Mouse (Mus musculus) MEL (cell line): Measurements from ENCODE around the gene Mbnl1. TPM values are rescaled to one million over a fixed set of nuclear protein-coding genes. Genes with fewer than 3 reads are reported as not detected.

Experiments
- DNase-seq: peaks from one replicate; pipeline ENCODE4 v3.0.0; 2011; ENCODE audit warnings: low read depth, low spot score
- H3K27ac ChIP-seq: 2 replicates; pipeline ENCODE4 v1.5.1; 2012; ENCODE audit warnings: low read depth, mild to moderate bottlenecking, control low read depth, low read length, moderate library complexity; ENCODE audit not compliant: control insufficient read depth
- H3K27me3 ChIP-seq, 2 experiments: fragments of 150-350 bp in 1 of 2; sonication (generic) in 1 of 2; 2 replicates each; pipeline ENCODE4 v1.6.1; 2012; ENCODE audit warnings: low read length in 2 of 2, mild to moderate bottlenecking in 2 of 2, improper control_type of control experiment in 1 of 2, moderate library complexity in 1 of 2; ENCODE audit not compliant: insufficient read depth in 2 of 2, control insufficient read depth in 1 of 2
- H3K36me3 ChIP-seq, 2 experiments: 2 replicates each; pipeline ENCODE4 v1.6.1; 2012 to 2014; ENCODE audit warnings: low read length in 2 of 2, improper control_type of control experiment in 1 of 2, inconsistent platforms in 1 of 2, mild to moderate bottlenecking in 1 of 2; ENCODE audit not compliant: insufficient read depth in 2 of 2, control insufficient read depth in 1 of 2
- H3K4me1 ChIP-seq, 2 experiments: fragments of 150-350 bp in 1 of 2; sonication (generic) in 1 of 2; 2 replicates each; pipeline ENCODE4 v1.6.1; 2012; ENCODE audit warnings: low read length in 2 of 2, improper control_type of control experiment in 1 of 2, mild to moderate bottlenecking in 1 of 2; ENCODE audit not compliant: insufficient read depth in 2 of 2, control insufficient read depth in 1 of 2
- H3K4me3 ChIP-seq, 2 experiments: fragments of 150-350 bp in 1 of 2; sonication (generic) in 1 of 2; 2 replicates each; pipeline ENCODE4 v1.5.1; 2012; ENCODE audit warnings: low read depth in 2 of 2, low read length in 2 of 2, mild to moderate bottlenecking in 2 of 2, moderate library complexity in 2 of 2, control low read depth in 1 of 2, improper control_type of control experiment in 1 of 2; ENCODE audit not compliant: control insufficient read depth in 1 of 2, insufficient read depth in 1 of 2
- H3K79me2 ChIP-seq: 2 replicates; pipeline ENCODE4 v1.6.1; 2012; ENCODE audit warnings: mild to moderate bottlenecking, low read length, moderate library complexity; ENCODE audit not compliant: control insufficient read depth, poor library complexity, insufficient read depth
- H3K9ac ChIP-seq: 2 replicates; pipeline ENCODE4 v1.6.1; 2012; ENCODE audit warnings: low read depth, mild to moderate bottlenecking, control low read depth, low read length, moderate library complexity; ENCODE audit not compliant: control insufficient read depth, poor library complexity, severe bottlenecking
- H3K9me3 ChIP-seq: fragments of 150-350 bp; sonication (generic); replicated peaks from 2 replicates; pipeline ENCODE4 v1.6.1; 2012; ENCODE audit warnings: mild to moderate bottlenecking, low read length, improper control_type of control experiment, moderate library complexity; ENCODE audit not compliant: insufficient read depth
- BHLHE40 ChIP-seq: IDR thresholded peaks from 2 replicates; pipeline ENCODE4 v1.6.1; 2012; ENCODE audit warnings: low read depth, mild to moderate bottlenecking, inconsistent platforms, low read length, improper control_type of control experiment, borderline replicate concordance
- CTCF ChIP-seq, 3 experiments: IDR thresholded peaks in 2 of 3; conservative IDR thresholded peaks in 1 of 3; 2 replicates each; pipeline ENCODE4 v1.5.1; 2011 to 2012; ENCODE audit warnings: low read length in 3 of 3, low read depth in 2 of 3, mild to moderate bottlenecking in 2 of 3, improper control_type of control experiment in 1 of 3, inconsistent platforms in 1 of 3, mixed read lengths in 1 of 3, moderate library complexity in 1 of 3; ENCODE audit not compliant: control insufficient read depth in 1 of 3, insufficient read depth in 1 of 3, poor library complexity in 1 of 3, severe bottlenecking in 1 of 3
- E2F4 ChIP-seq: IDR thresholded peaks from 2 replicates; pipeline ENCODE4 v1.6.1; 2011; ENCODE audit warnings: low read depth, low read length, improper control_type of control experiment, borderline replicate concordance
- EP300 ChIP-seq, 2 experiments: IDR thresholded peaks; 2 replicates each; pipeline ENCODE4 v1.6.1; 2011; ENCODE audit warnings: improper control_type of control experiment in 2 of 2, low read length in 2 of 2, low read depth in 1 of 2, mild to moderate bottlenecking in 1 of 2
- GABPA ChIP-seq: IDR thresholded peaks from 2 replicates; pipeline ENCODE4 v1.6.1; 2012; ENCODE audit warnings: low read depth, mild to moderate bottlenecking, inconsistent platforms, low read length, improper control_type of control experiment, moderate library complexity
- GATA1 ChIP-seq: IDR thresholded peaks from 2 replicates; pipeline ENCODE4 v1.6.1; 2011; ENCODE audit warnings: low read depth, low read length, improper control_type of control experiment
- HCFC1 ChIP-seq: IDR thresholded peaks from 2 replicates; pipeline ENCODE4 v1.6.1; 2012; ENCODE audit warnings: low read depth, mild to moderate bottlenecking, inconsistent platforms, low read length, improper control_type of control experiment, moderate library complexity
- JUND ChIP-seq: IDR thresholded peaks from 2 replicates; pipeline ENCODE4 v1.6.1; 2011; ENCODE audit warnings: low read depth, mild to moderate bottlenecking, improper control_type of control experiment, low read length
- KAT2A ChIP-seq: conservative IDR thresholded peaks from 2 replicates; pipeline ENCODE4 v1.6.1; 2012; ENCODE audit warnings: low read depth, low read length, improper control_type of control experiment, inconsistent platforms
- MAFK ChIP-seq: IDR thresholded peaks from 2 replicates; pipeline ENCODE4 v1.6.1; 2011; ENCODE audit warnings: low read depth, mild to moderate bottlenecking, low read length, improper control_type of control experiment, borderline replicate concordance
- MAZ ChIP-seq: IDR thresholded peaks from 2 replicates; pipeline ENCODE4 v1.6.1; 2012; ENCODE audit warnings: low read depth, mild to moderate bottlenecking, inconsistent platforms, low read length, improper control_type of control experiment
- MEF2A ChIP-seq: IDR thresholded peaks from 2 replicates; pipeline ENCODE4 v1.6.1; 2014; ENCODE audit warnings: low read depth, mild to moderate bottlenecking, inconsistent platforms, low read length, improper control_type of control experiment; ENCODE audit not compliant: poor library complexity, insufficient replicate concordance, severe bottlenecking; ENCODE audit errors: extremely low read depth
- NELFE ChIP-seq: IDR thresholded peaks from 2 replicates; pipeline ENCODE4 v1.6.1; 2011; ENCODE audit warnings: low read depth, low read length, improper control_type of control experiment
- POLR2AphosphoS2 ChIP-seq: IDR thresholded peaks from 2 replicates; pipeline ENCODE4 v1.6.1; 2011; ENCODE audit warnings: low read length, improper control_type of control experiment
- POLR2AphosphoS5 ChIP-seq: IDR thresholded peaks from 2 replicates; pipeline ENCODE4 v1.6.1; 2012; ENCODE audit warnings: low read depth, borderline replicate concordance, mild to moderate bottlenecking, inconsistent platforms, low read length, moderate library complexity, mixed read lengths
- RAD21 ChIP-seq: IDR thresholded peaks from 2 replicates; pipeline ENCODE4 v1.6.1; 2011; ENCODE audit warnings: mild to moderate bottlenecking, low read depth, low read length, improper control_type of control experiment
- RCOR1 ChIP-seq: IDR thresholded peaks from 2 replicates; pipeline ENCODE4 v1.6.1; 2012; ENCODE audit warnings: low read depth, mild to moderate bottlenecking, inconsistent platforms, low read length, improper control_type of control experiment
- SIN3A ChIP-seq: IDR thresholded peaks from 2 replicates; pipeline ENCODE4 v1.6.1; 2012; ENCODE audit warnings: low read length, improper control_type of control experiment, inconsistent platforms
- SMC3 ChIP-seq: IDR thresholded peaks from 2 replicates; pipeline ENCODE4 v1.6.1; 2011; ENCODE audit warnings: low read depth, low read length, improper control_type of control experiment
- TAL1 ChIP-seq: IDR thresholded peaks from 2 replicates; pipeline ENCODE4 v1.6.1; 2012; ENCODE audit warnings: mild to moderate bottlenecking, inconsistent platforms, low read length, moderate library complexity, mixed read lengths
- TBP ChIP-seq: IDR thresholded peaks from 2 replicates; pipeline ENCODE4 v1.8.0; 2011; ENCODE audit warnings: low read depth, low read length, improper control_type of control experiment
- TCF12 ChIP-seq: IDR thresholded peaks from 2 replicates; pipeline ENCODE4 v1.6.1; 2014; ENCODE audit warnings: low read depth, mild to moderate bottlenecking, inconsistent platforms, low read length, improper control_type of control experiment, moderate library complexity
- UBTF ChIP-seq: IDR thresholded peaks from 2 replicates; pipeline ENCODE4 v1.6.1; 2012; ENCODE audit warnings: low read depth, mild to moderate bottlenecking, inconsistent platforms, low read length, improper control_type of control experiment, moderate library complexity, borderline replicate concordance; ENCODE audit not compliant: insufficient read depth
- USF1 ChIP-seq: IDR thresholded peaks from 2 replicates; pipeline ENCODE4 v1.6.1; 2014; ENCODE audit warnings: low read depth, mild to moderate bottlenecking, inconsistent platforms, low read length, improper control_type of control experiment, moderate library complexity
- USF2 ChIP-seq, 2 experiments: IDR thresholded peaks; 2 replicates each; pipeline ENCODE4 v1.6.1; 2011 to 2012; ENCODE audit warnings: improper control_type of control experiment in 2 of 2, low read length in 2 of 2, borderline replicate concordance in 1 of 2, inconsistent platforms in 1 of 2, low read depth in 1 of 2, mild to moderate bottlenecking in 1 of 2; ENCODE audit not compliant: insufficient read depth in 1 of 2
- ZC3H11A ChIP-seq: IDR thresholded peaks from 2 replicates; pipeline ENCODE4 v1.6.1; 2012; ENCODE audit warnings: low read depth, mild to moderate bottlenecking, inconsistent platforms, low read length, improper control_type of control experiment
- ZKSCAN1 ChIP-seq: IDR thresholded peaks from 2 replicates; pipeline ENCODE4 v1.6.1; 2012; ENCODE audit warnings: low read depth, mild to moderate bottlenecking, inconsistent platforms, low read length, improper control_type of control experiment, moderate library complexity
- polyA plus RNA-seq, 2 experiments: library from polyadenylated mRNA; stranded (reverse) in 1 of 2; unstranded in 1 of 2; fragments of >175 nt in 1 of 2; fragments of >200 nt in 1 of 2; gene quantifications; 2 replicates each; pipeline versions ENCODE4 v1.2.1 to v1.2.4; 2012; ENCODE audit warnings: low replicate concordance in 2 of 2, low read depth in 1 of 2; ENCODE audit not compliant: insufficient read length in 2 of 2, insufficient read depth in 1 of 2, missing spikeins in 1 of 2
- total RNA-seq: library from RNA; depleted of rRNA; stranded (reverse); fragments of 300-350 nt; gene quantifications from 2 replicates; pipeline ENCODE4 v1.2.3, GENCODE M21; 2012

Mbnl1 gene
- total and polyA plus RNA-seq, 3 experiments = 250 to 371 (median 341) TPM

GRCm38 (mm10) chr3:60499718-60500450 is 27.3 kb downstream of the Mbnl1 start:
- Histone ChIP-seq H3K4me1 (peaks cover 24 to 32% of the 10 kb centered on the region in 2 experiments), H3K27ac (peak overlapping the region; percentile 99), H3K9me3 (no peaks in the 10 kb centered on the region)

GRCm38 (mm10) chr3:60500571-60501527 is 28.2 kb downstream of the Mbnl1 start:
- H3K36me3 ChIP-seq = peaks cover 21 to 62% of the 10 kb centered on the region in 2 experiments
- H3K27ac ChIP-seq = peak overlapping the region; percentile 99
- peaks cover 27 to 41% of the 10 kb centered on the region in 2 experiments for H3K4me1 ChIP-seq
- no peaks in the 10 kb centered on the region for H3K27me3 ChIP-seq
- H3K9me3 ChIP-seq = no peaks in the 10 kb centered on the region
- peak overlapping the region; percentile 72 to 87 for H3K4me3 ChIP-seq
- peaks cover 73% of the 10 kb centered on the region for H3K79me2 ChIP-seq
- DNase-seq = peak; percentile 80
- peak overlapping the region; percentile 98 for H3K9ac ChIP-seq
- TF ChIP-seq USF2 (IDR thresholded peaks at IDR 0.05; ENCODE audit: borderline replicate concordance in 1 of 2, insufficient read depth in 1 of 2, low read depth in 1 of 2, low read length in 2 of 2) (no peak), E2F4 (no peak), TBP (no peak), POLR2AphosphoS2 (peak; percentile 73), NELFE (peak; percentile 80), SMC3 (no peak), BHLHE40 (peak; percentile 76), GATA1 (peak; percentile 38; the same call in 1 of the 2 replicates), HCFC1 (peak; percentile 54), TAL1 (peak; percentile 65), USF1 (peak; percentile 60), CTCF (IDR thresholded peaks at IDR 0.05 in 2 of 3, conservative IDR thresholded peaks at IDR 0.05 in 1 of 3; ENCODE audit: control insufficient read depth in 1 of 3, insufficient read depth in 1 of 3, low read depth in 2 of 3, low read length in 3 of 3, poor library complexity in 1 of 3, severe bottlenecking in 1 of 3) (no peak), UBTF (0 out of 2 replicates have a peak, but pooled peaks have one; percentile 27), SIN3A (peak; percentile 53; the same call in 1 of the 2 replicates), MEF2A (no peak), MAFK (no peak), RCOR1 (peak; percentile 45; the same call in 1 of the 2 replicates), GABPA (no peak), EP300 (IDR thresholded peaks at IDR 0.05; ENCODE audit: low read depth in 1 of 2, low read length in 2 of 2) (peak; percentile 43 to 65; a peak in 3 of 4 replicates), ZKSCAN1 (no peak), ZC3H11A (no peak), POLR2AphosphoS5 (no peak), MAZ (peak; percentile 55; the same call in 1 of the 2 replicates)

More at GRCm38 (mm10) chr3:60499718-60500450, 27.3 kb downstream of the Mbnl1 start:
- TF ChIP-seq KAT2A (no peak), RAD21 (no peak), JUND (no peak), TCF12 (0 out of 2 replicates have a peak, but pooled peaks have one; percentile 4), NELFE (0 out of 2 replicates have a peak, but pooled peaks have one; percentile 3), USF2 (IDR thresholded peaks at IDR 0.05; ENCODE audit: borderline replicate concordance in 1 of 2, insufficient read depth in 1 of 2, low read depth in 1 of 2, low read length in 2 of 2) (no peak), POLR2AphosphoS2 (no peak)
- H3K4me3 ChIP-seq = peak overlapping the region; percentile 72 to 78
- H3K79me2 ChIP-seq = peaks cover 74% of the 10 kb centered on the region
- DNase-seq = peak; percentile 73
- H3K27me3 ChIP-seq = no peaks in the 10 kb centered on the region
- peaks cover 21 to 60% of the 10 kb centered on the region in 2 experiments for H3K36me3 ChIP-seq
- peak overlapping the region; percentile 98 for H3K9ac ChIP-seq
